Mouse (Mus musculus): ENCODE data around the gene Mycl. TPM values are rescaled to one million over a fixed set of nuclear protein-coding genes. Genes with fewer than 3 reads are reported as not detected.

The Mycl gene
- polyA plus RNA-seq, 1 experiment from 2014 or later = 32.8 TPM

DNA sequence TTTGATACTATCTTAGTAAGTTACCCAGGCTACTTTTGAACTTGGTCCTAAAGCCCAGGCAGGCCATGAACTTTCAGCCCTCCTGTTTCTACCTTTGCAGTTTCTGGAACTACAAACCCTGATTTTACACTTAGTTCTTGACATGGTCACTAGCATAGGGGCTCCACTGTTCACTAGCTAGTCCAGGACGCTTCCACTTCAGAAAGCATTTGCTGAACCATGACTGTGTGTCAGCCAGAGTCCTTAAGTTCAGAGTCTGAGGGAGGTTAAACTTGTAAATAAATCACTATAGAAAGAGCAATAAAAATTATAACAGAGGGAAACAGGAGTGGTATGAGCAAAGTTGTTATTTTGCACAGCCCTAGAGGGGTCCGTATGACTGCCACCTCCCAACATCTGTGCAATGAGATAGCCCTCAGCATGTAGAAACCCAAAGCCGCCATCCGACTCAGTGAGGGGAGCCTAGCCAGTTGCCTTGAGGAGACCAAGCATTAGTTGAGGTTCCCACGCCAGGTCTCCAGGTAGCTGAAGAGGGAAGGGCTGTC is 20.4 kb upstream of the Mycl start:
- no peak overlapping the region for H3K27ac ChIP-seq (replicated peaks; ENCODE audit: low read depth, low read length)
- DNase-seq (ENCODE audit: low spot score) (no peak), ATAC-seq (ENCODE audit: insufficient number of reproducible peaks, low FRiP score, low TSS enrichment, low read depth) (no peak)
- H3K4me2 ChIP-seq (ENCODE audit: low read depth, severe bottlenecking) = no peak overlapping the region
- 0 out of 2 replicates have a peak, but pooled peaks cover 2% of the 10 kb centered on the region for H3K4me1 ChIP-seq (ENCODE audit: control insufficient read depth, insufficient read depth, low read length)
- WGBS = 88% methylated on average over 5 of the region's 5 CpGs
- no peak overlapping the region for H3K4me3 ChIP-seq (ENCODE audit: low read depth, low read length)
- H3K9ac ChIP-seq (ENCODE audit: low read length) = no peak overlapping the region
- no peaks in the 10 kb centered on the region for H3K9me3 ChIP-seq (ENCODE audit: control insufficient read depth, low read length)
- no peaks in the 10 kb centered on the region for H3K27me3 ChIP-seq (ENCODE audit: control insufficient read depth, insufficient read depth, low read length)
- H3K36me3 ChIP-seq (ENCODE audit: control insufficient read depth, insufficient read depth, low read length) = no peaks in the 10 kb centered on the region

DNA sequence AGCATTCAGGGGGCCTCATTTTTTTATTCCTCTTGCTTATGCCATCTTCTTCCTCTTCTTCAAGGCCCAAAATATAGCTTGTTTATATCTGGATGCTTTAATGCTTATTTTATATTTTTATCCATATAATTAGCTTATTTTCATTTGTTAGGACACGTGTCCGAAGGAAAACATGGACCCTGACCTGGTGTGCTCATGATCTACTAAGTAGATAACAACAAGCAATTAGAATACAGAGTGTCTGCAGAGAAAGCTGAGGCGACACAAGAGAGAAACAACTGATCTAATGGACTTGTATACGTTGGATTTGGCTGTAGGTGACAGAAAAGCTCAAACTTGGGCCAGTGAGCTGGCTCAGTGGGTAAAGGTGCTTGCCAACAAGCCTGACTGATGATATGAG is 18.6 kb upstream of the Mycl start:
- Histone ChIP-seq H3K4me3 (ENCODE audit: low read depth, low read length) (no peak overlapping the region), H3K27me3 (ENCODE audit: control insufficient read depth, insufficient read depth, low read length) (no peaks in the 10 kb centered on the region)
- WGBS = 61% methylated on average over 4 of the region's 4 CpGs

DNA sequence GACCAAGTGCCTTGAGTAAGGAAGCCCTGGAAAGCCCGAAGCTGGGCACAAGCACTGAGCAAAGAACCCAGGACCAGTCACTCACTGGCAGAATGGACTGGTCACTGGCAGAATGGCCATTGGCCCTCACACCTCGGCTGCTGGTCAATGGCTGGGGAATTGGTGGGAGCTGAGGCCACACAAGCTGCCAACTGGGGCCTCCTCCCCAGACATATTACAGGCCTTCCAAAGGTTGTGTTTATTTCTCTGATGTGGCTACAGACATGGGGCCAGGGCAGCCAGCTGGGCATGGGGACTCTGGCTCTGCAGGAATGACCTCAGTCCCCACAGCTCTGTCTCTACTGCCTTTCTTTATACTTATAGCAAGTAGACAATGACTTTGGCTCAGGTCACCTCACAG is 16.6 kb upstream of the Mycl start:
- H3K9me3 ChIP-seq (ENCODE audit: control insufficient read depth, low read length) = no peaks in the 10 kb centered on the region

More for the DNA sequence above, 18.6 kb upstream of the Mycl start:
- H3K4me1 ChIP-seq (ENCODE audit: control insufficient read depth, insufficient read depth, low read length) = 0 out of 2 replicates have a peak, but pooled peaks cover 2% of the 10 kb centered on the region
- H3K9ac ChIP-seq (ENCODE audit: low read length) = no peak overlapping the region
- H3K9me3 ChIP-seq (ENCODE audit: control insufficient read depth, low read length) = no peaks in the 10 kb centered on the region
- H3K27ac ChIP-seq (replicated peaks; ENCODE audit: low read depth, low read length) = no peak overlapping the region
- ATAC-seq (ENCODE audit: insufficient number of reproducible peaks, low FRiP score, low TSS enrichment, low read depth) (no peak), DNase-seq (ENCODE audit: low spot score) (no peak)
- H3K4me2 ChIP-seq (ENCODE audit: low read depth, severe bottlenecking) = no peak overlapping the region
- H3K36me3 ChIP-seq (ENCODE audit: control insufficient read depth, insufficient read depth, low read length) = no peaks in the 10 kb centered on the region

DNA sequence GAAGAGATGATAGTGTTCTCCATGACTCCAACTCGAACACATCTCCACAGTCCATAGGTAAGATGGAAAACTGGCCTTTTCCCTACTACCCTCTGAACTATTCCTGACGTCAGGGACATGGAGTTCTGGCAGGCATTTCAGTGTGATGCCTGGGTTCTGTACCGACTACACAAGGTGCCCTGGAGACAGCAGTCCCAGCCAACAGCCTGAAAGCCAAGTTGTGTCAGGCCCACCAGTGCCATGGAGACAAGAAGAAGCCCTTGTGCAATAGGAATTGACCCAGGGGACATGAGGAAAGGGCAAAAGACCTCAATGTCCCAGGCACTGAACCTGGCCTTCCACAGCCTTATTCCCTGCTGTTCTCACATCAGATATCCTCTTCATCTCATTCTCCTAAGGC is 15.6 kb upstream of the Mycl start:
- no peak for ATAC-seq (ENCODE audit: insufficient number of reproducible peaks, low FRiP score, low TSS enrichment, low read depth)
- peaks cover 6% of the 10 kb centered on the region; the same call in 1 of the 2 replicates for H3K27me3 ChIP-seq (ENCODE audit: control insufficient read depth, insufficient read depth, low read length)
- no peak overlapping the region for H3K9ac ChIP-seq (ENCODE audit: low read length)
- WGBS = 86% methylated on average over 3 of the region's 3 CpGs
- H3K9me3 ChIP-seq (ENCODE audit: control insufficient read depth, low read length) = no peaks in the 10 kb centered on the region
- H3K27ac ChIP-seq (replicated peaks; ENCODE audit: low read depth, low read length) = no peak overlapping the region
- no peak overlapping the region for H3K4me3 ChIP-seq (ENCODE audit: low read depth, low read length)
- H3K4me2 ChIP-seq (ENCODE audit: low read depth, severe bottlenecking) = no peak overlapping the region
- peaks cover 5% of the 10 kb centered on the region; the same call in 1 of the 2 replicates for H3K4me1 ChIP-seq (ENCODE audit: control insufficient read depth, insufficient read depth, low read length)
- no peaks in the 10 kb centered on the region for H3K36me3 ChIP-seq (ENCODE audit: control insufficient read depth, insufficient read depth, low read length)
- DNase-seq (ENCODE audit: low spot score) = no peak

More for the DNA sequence above, 16.6 kb upstream of the Mycl start:
- ATAC-seq (ENCODE audit: insufficient number of reproducible peaks, low FRiP score, low TSS enrichment, low read depth) (no peak), DNase-seq (ENCODE audit: low spot score) (no peak)
- H3K27me3 ChIP-seq (ENCODE audit: control insufficient read depth, insufficient read depth, low read length) = peaks cover 4% of the 10 kb centered on the region; the same call in 1 of the 2 replicates
- peaks cover 5% of the 10 kb centered on the region; the same call in 1 of the 2 replicates for H3K4me1 ChIP-seq (ENCODE audit: control insufficient read depth, insufficient read depth, low read length)
- 69% methylated on average over 2 of the region's 2 CpGs for WGBS
- H3K36me3 ChIP-seq (ENCODE audit: control insufficient read depth, insufficient read depth, low read length) = no peaks in the 10 kb centered on the region
- H3K4me2 ChIP-seq (ENCODE audit: low read depth, severe bottlenecking) = no peak overlapping the region
- H3K9ac ChIP-seq (ENCODE audit: low read length) = no peak overlapping the region
- no peak overlapping the region for H3K27ac ChIP-seq (replicated peaks; ENCODE audit: low read depth, low read length)
- no peak overlapping the region for H3K4me3 ChIP-seq (ENCODE audit: low read depth, low read length)

DNA sequence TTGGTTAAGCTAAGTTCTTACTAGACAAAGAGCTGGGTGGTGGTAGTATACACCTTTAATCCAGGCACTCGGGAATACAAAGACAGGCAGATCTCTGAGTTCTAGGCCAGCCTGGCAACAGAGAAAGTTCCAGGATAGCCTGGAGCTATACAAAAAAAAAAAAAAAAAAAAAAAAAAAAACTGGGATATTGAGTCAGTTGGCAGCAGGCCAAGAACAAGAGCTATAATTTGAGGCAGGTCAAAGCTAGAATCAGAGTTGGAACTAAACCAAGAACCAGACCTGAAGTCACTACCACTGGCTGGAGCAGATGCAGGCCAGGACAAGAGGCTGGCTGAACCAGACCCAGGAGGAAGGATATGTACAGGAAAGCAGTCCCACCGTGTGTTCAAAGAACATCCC is 14.8 kb upstream of the Mycl start:
- H3K27me3 ChIP-seq (ENCODE audit: control insufficient read depth, insufficient read depth, low read length) = peaks cover 6% of the 10 kb centered on the region; the same call in 1 of the 2 replicates

DNA sequence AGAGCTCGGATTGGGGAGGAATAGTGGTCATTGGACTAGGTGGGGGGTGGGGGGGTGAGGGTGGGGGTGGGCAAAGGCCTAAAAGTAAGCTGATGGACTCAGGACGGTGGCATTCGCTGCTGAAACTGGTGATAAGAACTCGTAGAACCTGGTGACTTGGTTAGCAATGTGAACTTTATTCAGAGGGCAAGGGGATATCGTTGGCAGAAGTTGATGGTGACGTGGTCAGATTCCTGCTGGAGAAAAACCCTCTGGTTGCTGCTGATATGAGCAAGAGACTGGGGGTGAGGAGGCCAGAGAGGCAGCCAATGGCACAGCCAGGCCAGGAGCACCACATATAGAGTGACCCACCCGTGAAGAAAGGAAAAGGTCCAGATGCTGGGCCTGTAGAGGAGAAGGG is 14.2 kb upstream of the Mycl start:
- peaks cover 6% of the 10 kb centered on the region; the same call in 1 of the 2 replicates for H3K27me3 ChIP-seq (ENCODE audit: control insufficient read depth, insufficient read depth, low read length)
- H3K9me3 ChIP-seq (ENCODE audit: control insufficient read depth, low read length) = no peaks in the 10 kb centered on the region
- no peak overlapping the region for H3K9ac ChIP-seq (ENCODE audit: low read length)
- DNase-seq (ENCODE audit: low spot score) (no peak), ATAC-seq (ENCODE audit: insufficient number of reproducible peaks, low FRiP score, low TSS enrichment, low read depth) (no peak)
- peaks cover 5% of the 10 kb centered on the region; the same call in 1 of the 2 replicates for H3K4me1 ChIP-seq (ENCODE audit: control insufficient read depth, insufficient read depth, low read length)
- WGBS = 83% methylated on average over 7 of the region's 7 CpGs
- H3K27ac ChIP-seq (replicated peaks; ENCODE audit: low read depth, low read length) = no peak overlapping the region
- no peak overlapping the region for H3K4me3 ChIP-seq (ENCODE audit: low read depth, low read length)
- no peak overlapping the region for H3K4me2 ChIP-seq (ENCODE audit: low read depth, severe bottlenecking)
- no peaks in the 10 kb centered on the region for H3K36me3 ChIP-seq (ENCODE audit: control insufficient read depth, insufficient read depth, low read length)

More for the DNA sequence above, 14.8 kb upstream of the Mycl start:
- Histone ChIP-seq H3K4me3 (ENCODE audit: low read depth, low read length) (no peak overlapping the region), H3K27ac (replicated peaks; ENCODE audit: low read depth, low read length) (no peak overlapping the region), H3K9ac (ENCODE audit: low read length) (no peak overlapping the region), H3K4me2 (ENCODE audit: low read depth, severe bottlenecking) (no peak overlapping the region), H3K36me3 (ENCODE audit: control insufficient read depth, insufficient read depth, low read length) (no peaks in the 10 kb centered on the region), H3K9me3 (ENCODE audit: control insufficient read depth, low read length) (no peaks in the 10 kb centered on the region), H3K4me1 (ENCODE audit: control insufficient read depth, insufficient read depth, low read length) (peaks cover 5% of the 10 kb centered on the region; the same call in 1 of the 2 replicates)
- DNase-seq (ENCODE audit: low spot score) (no peak), ATAC-seq (ENCODE audit: insufficient number of reproducible peaks, low FRiP score, low TSS enrichment, low read depth) (no peak)
- 89% methylated on average over 2 of the region's 2 CpGs for WGBS

DNA sequence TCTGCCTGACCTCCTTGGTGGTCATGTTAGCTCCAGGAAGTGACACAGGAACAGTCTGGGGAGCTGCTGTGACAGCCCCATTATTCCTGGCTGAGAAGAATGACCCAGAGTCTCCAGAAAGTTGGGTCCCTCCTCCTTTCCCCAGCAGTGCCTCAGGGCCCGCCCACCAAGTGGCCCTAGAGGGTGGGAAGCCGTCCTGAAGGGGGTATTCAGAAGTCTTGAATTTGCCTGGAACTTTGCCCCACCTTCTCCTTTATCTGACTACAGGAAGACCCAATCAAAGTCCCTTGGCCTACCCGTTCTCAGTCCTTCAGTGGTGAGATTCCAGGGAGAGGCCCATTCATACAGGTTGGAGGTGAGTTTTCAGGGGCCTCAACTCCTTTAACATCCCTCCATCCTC is 13.5 kb upstream of the Mycl start:
- Histone ChIP-seq H3K36me3 (ENCODE audit: control insufficient read depth, insufficient read depth, low read length) (no peaks in the 10 kb centered on the region), H3K9me3 (ENCODE audit: control insufficient read depth, low read length) (no peaks in the 10 kb centered on the region), H3K4me1 (ENCODE audit: control insufficient read depth, insufficient read depth, low read length) (peaks cover 5% of the 10 kb centered on the region; the same call in 1 of the 2 replicates), H3K27ac (replicated peaks; ENCODE audit: low read depth, low read length) (no peak overlapping the region), H3K4me2 (ENCODE audit: low read depth, severe bottlenecking) (no peak overlapping the region), H3K9ac (ENCODE audit: low read length) (no peak overlapping the region), H3K27me3 (ENCODE audit: control insufficient read depth, insufficient read depth, low read length) (peaks cover 6% of the 10 kb centered on the region; the same call in 1 of the 2 replicates), H3K4me3 (ENCODE audit: low read depth, low read length) (no peak overlapping the region)
- no peak for DNase-seq (ENCODE audit: low spot score)
- ATAC-seq (ENCODE audit: insufficient number of reproducible peaks, low FRiP score, low TSS enrichment, low read depth) = no peak
- 57% methylated on average over 3 of the region's 3 CpGs for WGBS

DNA sequence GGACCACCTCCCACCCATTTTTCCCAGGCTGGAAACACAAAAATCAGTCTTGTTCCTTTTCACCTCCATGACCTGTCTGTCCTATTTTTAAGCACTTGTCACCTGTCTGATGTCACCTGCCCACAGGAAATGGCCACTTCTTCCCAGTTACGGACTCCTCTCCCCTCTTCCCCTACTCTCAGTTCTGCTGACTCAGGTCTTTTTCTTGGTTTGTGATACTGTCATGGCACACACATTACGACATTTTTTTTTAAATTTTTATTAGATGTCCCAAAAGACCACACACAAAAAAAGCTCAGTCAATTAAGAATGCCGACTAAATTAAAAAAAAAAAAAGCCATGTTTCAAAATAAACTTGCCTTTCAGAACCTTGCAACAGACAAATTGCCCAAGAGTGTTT is 12.9 kb upstream of the Mycl start:
- 65% methylated on average over 3 of the region's 3 CpGs for WGBS
- Histone ChIP-seq H3K4me2 (ENCODE audit: low read depth, severe bottlenecking) (no peak overlapping the region), H3K9ac (ENCODE audit: low read length) (no peak overlapping the region), H3K36me3 (ENCODE audit: control insufficient read depth, insufficient read depth, low read length) (no peaks in the 10 kb centered on the region), H3K4me3 (ENCODE audit: low read depth, low read length) (no peak overlapping the region), H3K4me1 (ENCODE audit: control insufficient read depth, insufficient read depth, low read length) (peaks cover 3% of the 10 kb centered on the region; the same call in 1 of the 2 replicates), H3K9me3 (ENCODE audit: control insufficient read depth, low read length) (no peaks in the 10 kb centered on the region), H3K27ac (replicated peaks; ENCODE audit: low read depth, low read length) (no peak overlapping the region), H3K27me3 (ENCODE audit: control insufficient read depth, insufficient read depth, low read length) (peaks cover 6% of the 10 kb centered on the region; the same call in 1 of the 2 replicates)
- DNase-seq (ENCODE audit: low spot score) (no peak), ATAC-seq (ENCODE audit: insufficient number of reproducible peaks, low FRiP score, low TSS enrichment, low read depth) (no peak)

Measured in limb, embryonic 11.5 days (tissue).